Mouse (Mus musculus) ES-Bruce4 (cell line): ENCODE data around the gene Bhmt2. TPM values are rescaled to one million over a fixed set of nuclear protein-coding genes. Genes with fewer than 3 reads are reported as not detected.

Source experiments
- H3K27ac ChIP-seq: 2 replicates; pipeline ENCODE4 v1.5.1; 2012; ENCODE audit warnings: low read length, inconsistent platforms; ENCODE audit not compliant: insufficient read depth
- H3K27me3 ChIP-seq: 2 replicates; pipeline ENCODE4 v1.6.1; 2012; ENCODE audit warnings: mild to moderate bottlenecking, low read length, inconsistent platforms; ENCODE audit not compliant: control insufficient read depth, poor library complexity, insufficient read depth, severe bottlenecking
- H3K36me3 ChIP-seq: 2 replicates; pipeline ENCODE4 v1.6.1; 2012; ENCODE audit warnings: inconsistent platforms, mild to moderate bottlenecking, low read length, moderate library complexity; ENCODE audit not compliant: control insufficient read depth, poor library complexity, insufficient read depth, severe bottlenecking
- H3K4me1 ChIP-seq: one replicate; pipeline ENCODE4 v1.8.1; 2011; ENCODE audit warnings: low read length; ENCODE audit not compliant: control insufficient read depth, insufficient read depth
- H3K4me3 ChIP-seq: 2 replicates; pipeline ENCODE4 v1.5.1; 2011; ENCODE audit warnings: low read depth, mild to moderate bottlenecking, low read length
- H3K9ac ChIP-seq: 2 replicates; pipeline ENCODE4 v1.6.1; 2012; ENCODE audit warnings: low read depth, mild to moderate bottlenecking, inconsistent platforms; ENCODE audit not compliant: poor library complexity, severe bottlenecking
- H3K9me3 ChIP-seq: replicated peaks from 2 replicates; pipeline ENCODE4 v1.6.1; 2012; ENCODE audit warnings: mild to moderate bottlenecking, low read length, inconsistent platforms; ENCODE audit not compliant: control insufficient read depth, poor library complexity, insufficient read depth, severe bottlenecking
- CTCF ChIP-seq: IDR thresholded peaks from one replicate; pipeline ENCODE4 v1.8.1; 2011; ENCODE audit warnings: low read depth, low read length
- EP300 ChIP-seq: IDR thresholded peaks from 2 replicates; pipeline ENCODE4 v1.6.1; 2011; ENCODE audit warnings: low read depth, low read length; ENCODE audit not compliant: insufficient read depth
- POLR2A ChIP-seq: IDR thresholded peaks from one replicate; pipeline ENCODE4 v1.8.1; 2011; ENCODE audit warnings: low read length; ENCODE audit not compliant: insufficient read depth
- polyA plus RNA-seq: library from polyadenylated mRNA; stranded (reverse); fragments of >200 nt; gene quantifications from 2 replicates; pipeline ENCODE4 v1.2.4, GENCODE M21; 2011; ENCODE audit warnings: low read depth; ENCODE audit not compliant: missing spikeins, insufficient read depth, insufficient read length

Bhmt2 gene
- polyA plus RNA-seq, 1 experiment = not detected

DNA sequence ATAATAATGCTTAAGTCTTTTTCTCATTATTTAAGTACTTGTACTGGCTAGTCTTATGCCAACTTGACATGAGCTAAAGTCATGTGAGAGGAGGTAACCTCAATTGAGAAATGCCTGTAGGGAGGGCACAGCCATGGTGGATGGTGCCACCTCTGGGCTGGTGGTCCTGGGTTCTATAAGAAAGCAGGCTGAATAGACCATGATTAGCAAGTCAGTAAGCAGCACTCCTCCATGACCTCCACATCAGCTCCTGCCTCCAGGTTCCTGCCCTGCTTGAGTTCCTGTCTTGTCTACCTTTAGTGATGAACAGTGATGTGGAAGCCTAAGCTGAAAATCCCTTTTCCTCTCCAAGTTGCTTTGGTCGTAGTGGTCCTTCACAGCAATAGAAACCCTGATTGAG lies 16.7 kb upstream of the Bhmt2 start:
- no peak overlapping the region for H3K4me3 ChIP-seq
- no peaks in the 10 kb centered on the region for H3K27me3 ChIP-seq
- no peaks in the 10 kb centered on the region for H3K9me3 ChIP-seq
- TF ChIP-seq EP300 (no peak), POLR2A (no peak), CTCF (no peak)
- no peak overlapping the region for H3K27ac ChIP-seq
- no peaks in the 10 kb centered on the region for H3K4me1 ChIP-seq
- H3K36me3 ChIP-seq = no peaks in the 10 kb centered on the region; the same call in 1 of the 2 replicates
- no peak overlapping the region for H3K9ac ChIP-seq

DNA sequence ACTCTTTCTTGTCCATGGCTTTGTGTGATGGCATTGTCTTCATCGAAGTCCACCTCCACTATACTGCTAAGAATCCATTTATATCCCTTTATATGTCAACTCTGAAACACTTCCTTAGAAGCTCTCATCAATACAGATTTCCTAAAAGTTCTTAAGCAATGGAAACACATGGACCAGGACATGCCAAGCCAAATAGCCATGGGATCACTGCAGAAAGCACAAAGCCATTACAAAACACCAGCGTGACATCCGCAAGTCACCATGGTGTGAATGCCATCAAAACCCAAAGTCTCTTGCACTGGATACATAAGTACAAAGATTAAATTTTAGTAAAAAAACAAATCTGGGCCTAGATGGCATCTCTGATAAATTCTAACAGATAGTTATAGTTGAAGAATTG lies 15.5 kb upstream of the Bhmt2 start:
- Histone ChIP-seq H3K4me3 (no peak overlapping the region), H3K27me3 (no peaks in the 10 kb centered on the region), H3K9ac (no peak overlapping the region), H3K9me3 (no peaks in the 10 kb centered on the region), H3K36me3 (no peaks in the 10 kb centered on the region; the same call in 1 of the 2 replicates), H3K4me1 (no peaks in the 10 kb centered on the region), H3K27ac (no peak overlapping the region)
- TF ChIP-seq EP300 (no peak), CTCF (no peak), POLR2A (no peak)

GRCm38 (mm10) chr13:93687321-93687720 lies 13.2 kb upstream of the Bhmt2 start:
- Histone ChIP-seq H3K27ac (no peak overlapping the region), H3K4me3 (no peak overlapping the region)
- TF ChIP-seq POLR2A (no peak), EP300 (no peak), CTCF (no peak)

DNA sequence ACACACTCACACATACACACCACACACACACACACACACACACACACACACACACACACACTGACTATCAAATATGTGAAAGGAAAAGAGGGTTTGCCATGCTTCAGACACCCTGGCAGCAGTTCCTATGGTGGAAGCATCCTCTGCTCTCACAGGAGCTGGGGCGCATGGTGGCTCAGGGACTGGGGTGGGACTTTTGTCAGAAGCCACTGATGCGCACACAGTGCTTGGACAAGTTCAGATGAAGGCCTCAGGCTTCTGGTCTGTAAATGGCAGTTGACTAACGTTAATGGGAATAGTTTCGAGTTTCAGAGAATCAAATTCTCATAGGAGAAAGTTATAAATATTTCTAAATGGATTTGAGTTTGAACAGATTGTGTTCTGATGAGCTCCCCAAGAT lies 11.1 kb upstream of the Bhmt2 start:
- Histone ChIP-seq H3K36me3 (no peaks in the 10 kb centered on the region), H3K27ac (no peak overlapping the region), H3K4me3 (no peak overlapping the region), H3K27me3 (no peaks in the 10 kb centered on the region), H3K9me3 (no peaks in the 10 kb centered on the region), H3K9ac (no peak overlapping the region), H3K4me1 (no peaks in the 10 kb centered on the region)
- TF ChIP-seq EP300 = no peak
- TF ChIP-seq POLR2A = no peak
- TF ChIP-seq CTCF = no peak

More at GRCm38 (mm10) chr13:93687321-93687720, 13.2 kb upstream of the Bhmt2 start:
- Histone ChIP-seq H3K27me3 (no peaks in the 10 kb centered on the region), H3K9me3 (no peaks in the 10 kb centered on the region), H3K9ac (no peak overlapping the region), H3K4me1 (no peaks in the 10 kb centered on the region), H3K36me3 (no peaks in the 10 kb centered on the region)

DNA sequence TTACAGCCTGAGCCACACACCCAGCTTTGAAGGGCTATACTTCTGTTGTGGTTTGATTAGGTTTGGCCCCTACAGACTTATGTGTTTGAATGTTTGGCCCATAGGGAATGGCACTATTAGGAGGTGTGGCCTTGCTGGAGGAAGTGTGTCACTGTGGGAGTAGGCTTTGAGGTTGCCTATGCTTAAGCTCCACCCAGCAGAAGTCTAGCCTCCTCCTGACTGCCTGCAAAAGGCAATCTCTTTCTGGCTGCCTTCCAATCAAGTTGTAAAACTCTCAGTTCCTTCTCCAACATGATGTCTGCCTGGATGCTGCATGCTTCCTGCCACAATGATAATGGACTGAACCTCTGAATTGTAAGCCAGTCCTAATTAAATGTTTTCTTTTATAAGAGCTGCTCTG lies 9.2 kb upstream of the Bhmt2 start:
- Histone ChIP-seq H3K9ac (no peak overlapping the region), H3K4me1 (no peaks in the 10 kb centered on the region), H3K9me3 (no peaks in the 10 kb centered on the region), H3K27me3 (no peaks in the 10 kb centered on the region), H3K36me3 (no peaks in the 10 kb centered on the region), H3K27ac (no peak overlapping the region), H3K4me3 (no peak overlapping the region)
- TF ChIP-seq EP300 (no peak), CTCF (no peak), POLR2A (no peak)

GRCm38 (mm10) chr13:93676864-93677263 lies 2.8 kb upstream of the Bhmt2 start:
- Histone ChIP-seq H3K4me1 (no peaks in the 10 kb centered on the region), H3K4me3 (no peak overlapping the region), H3K36me3 (no peaks in the 10 kb centered on the region), H3K9me3 (no peaks in the 10 kb centered on the region), H3K9ac (no peak overlapping the region), H3K27ac (no peak overlapping the region), H3K27me3 (peaks cover 5% of the 10 kb centered on the region; the same call in 1 of the 2 replicates)
- TF ChIP-seq POLR2A (no peak), CTCF (no peak), EP300 (no peak)

GRCm38 (mm10) chr13:93673296-93673695 lies 806 bp downstream of the Bhmt2 start:
- Histone ChIP-seq H3K27ac (no peak overlapping the region), H3K36me3 (no peaks in the 10 kb centered on the region), H3K4me1 (no peaks in the 10 kb centered on the region), H3K4me3 (no peak overlapping the region), H3K9ac (no peak overlapping the region), H3K9me3 (no peaks in the 10 kb centered on the region; the same call in 1 of the 2 replicates), H3K27me3 (peaks cover 5% of the 10 kb centered on the region; the same call in 1 of the 2 replicates)
- no peak for TF ChIP-seq CTCF
- no peak for TF ChIP-seq EP300
- no peak for TF ChIP-seq POLR2A
